Mouse (Mus musculus) thymus, postnatal 25 days (tissue): ENCODE measurements around the gene Cox4i1.
A peak's percentile ranks its signal among the peaks of the same experiment; 100 is the strongest.

ENCODE experiments used
- DNase-seq: peaks from one replicate; pipeline ENCODE4 v3.0.0; 2022

Cox4i1 gene

DNA sequence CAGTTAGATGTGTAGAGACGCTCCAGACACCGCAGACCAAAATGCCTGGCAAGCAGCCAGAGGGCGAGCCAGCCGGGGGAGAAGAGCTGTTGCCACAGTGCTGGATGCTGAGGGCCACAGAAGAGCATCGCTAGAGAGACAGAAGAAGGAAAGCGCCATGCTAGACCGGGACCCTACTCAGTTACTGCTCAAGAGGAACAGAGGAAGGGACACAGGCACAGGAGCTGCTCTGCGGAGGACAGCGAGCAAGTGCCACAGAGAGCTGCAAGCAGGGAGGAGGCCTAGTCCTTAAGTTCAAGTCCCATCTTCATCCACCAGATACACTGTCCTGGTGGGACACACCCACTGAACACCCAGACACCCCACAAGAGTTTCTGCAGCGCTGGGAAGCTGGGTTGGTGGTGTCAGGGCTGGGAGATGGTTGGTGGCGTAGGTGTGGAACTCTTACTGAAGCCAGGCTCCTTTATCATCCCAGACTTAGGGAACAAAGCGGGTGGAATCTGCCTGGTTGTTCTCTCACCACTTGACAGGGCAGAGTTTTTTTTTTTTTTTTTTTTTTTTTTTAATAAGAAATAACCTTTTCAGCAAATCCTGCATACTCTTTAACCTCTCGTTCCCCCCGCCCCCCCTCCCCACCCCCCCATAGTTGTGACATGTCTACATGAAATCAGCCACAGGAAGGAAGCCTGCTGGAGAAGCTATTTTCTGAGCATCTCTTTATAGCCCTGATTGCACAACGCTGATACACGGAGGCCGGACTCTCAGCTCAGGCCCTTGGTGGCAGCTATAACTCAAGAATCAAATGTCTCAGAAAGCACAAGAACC lies 29.3 kb downstream of the Cox4i1 start:
- peak; percentile 82 for DNase-seq

DNA sequence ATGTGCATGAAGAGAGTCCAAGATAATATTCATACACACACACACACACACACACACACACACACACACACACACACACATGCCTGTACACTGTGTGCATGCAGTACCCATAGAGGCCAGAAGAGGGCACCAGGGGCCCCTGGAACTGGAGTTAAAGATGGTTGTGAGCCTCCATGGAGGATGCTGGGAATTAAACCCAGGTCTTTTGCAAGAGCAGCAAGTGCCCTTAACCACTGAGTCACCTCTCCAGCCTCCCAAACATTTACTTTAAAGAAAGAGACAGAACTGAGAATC lies 29.9 kb downstream of the Cox4i1 start:
- peak; percentile 38 for DNase-seq

DNA sequence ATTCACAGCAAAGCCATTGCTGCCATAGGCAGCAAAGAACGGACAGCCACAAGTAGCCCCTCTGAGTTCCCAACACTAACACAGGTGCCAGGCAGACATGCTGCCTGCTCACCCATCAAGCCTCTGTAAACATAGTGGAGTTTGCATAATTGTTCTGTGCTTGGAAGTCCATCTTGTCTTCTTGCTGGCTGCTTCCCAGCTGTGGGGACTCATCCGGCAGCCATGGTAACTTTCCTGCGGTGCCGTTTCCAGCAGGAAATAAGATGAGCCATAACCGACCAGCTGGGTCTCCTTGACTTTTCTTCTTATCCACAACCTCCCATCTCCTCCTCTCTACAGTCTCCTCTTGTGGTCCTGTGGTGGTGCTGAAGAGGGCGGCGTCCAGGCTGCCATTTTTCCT lies 30.4 kb downstream of the Cox4i1 start:
- DNase-seq = no peak

DNA sequence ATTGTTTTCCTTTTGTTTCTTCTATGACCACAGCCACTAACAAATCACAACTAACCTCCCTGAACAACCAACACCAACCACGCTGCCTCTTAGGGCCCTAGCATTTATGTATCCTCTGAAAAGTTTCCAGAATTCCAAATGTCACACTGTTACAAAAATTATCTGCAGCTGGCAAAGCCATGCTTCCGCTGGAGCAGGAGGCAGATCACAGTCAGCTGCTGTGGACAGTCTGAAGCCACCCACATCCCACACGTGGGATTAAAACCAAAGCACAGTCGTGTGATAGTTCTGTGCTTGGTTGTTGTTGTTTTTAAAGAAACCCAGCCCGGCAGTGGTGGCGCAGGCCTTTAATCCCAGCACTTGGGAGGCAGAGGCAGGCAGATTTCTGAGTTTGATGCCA lies 31.1 kb downstream of the Cox4i1 start:
- DNase-seq = no peak

DNA sequence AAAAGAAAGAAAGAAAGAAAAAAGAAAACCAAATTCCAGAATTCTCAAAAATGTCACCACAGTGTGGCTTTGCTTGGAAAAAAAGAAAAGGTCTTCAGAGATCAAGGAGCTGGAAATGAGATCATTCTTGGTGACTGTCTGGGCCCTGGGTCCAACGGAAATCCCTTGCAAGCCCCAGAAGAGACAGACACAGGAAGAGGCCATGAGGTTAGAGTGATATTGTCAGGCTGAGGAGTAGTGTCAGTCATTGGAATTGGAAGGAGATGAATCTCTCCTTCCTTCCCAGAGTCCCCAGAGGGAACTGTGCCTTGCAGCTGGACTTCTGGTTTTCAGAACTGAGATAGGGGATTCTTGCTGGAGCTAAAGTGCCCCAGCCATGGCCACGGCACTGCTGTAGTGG lies 31.5 kb downstream of the Cox4i1 start:
- DNase-seq = no peak

DNA sequence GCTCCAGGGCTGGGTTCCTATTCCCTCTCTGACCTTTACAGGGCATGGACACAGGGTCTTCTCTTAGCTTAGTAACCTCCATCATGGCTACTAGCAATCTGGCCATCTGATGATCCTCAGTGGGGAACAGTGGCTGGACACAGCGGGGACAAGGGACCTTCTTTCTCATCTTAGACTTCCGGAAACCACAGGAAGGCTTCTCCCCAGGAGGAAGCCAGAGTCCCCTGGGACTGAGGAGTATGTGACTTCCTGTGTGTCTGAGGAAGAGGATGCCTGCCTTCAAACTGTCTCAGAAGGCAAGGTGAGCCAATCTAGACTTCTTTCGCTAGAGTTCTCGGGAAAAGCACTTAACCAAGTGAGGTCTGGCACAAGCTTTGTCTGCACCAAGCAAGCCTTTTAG lies 32.0 kb downstream of the Cox4i1 start:
- DNase-seq = no peak

DNA sequence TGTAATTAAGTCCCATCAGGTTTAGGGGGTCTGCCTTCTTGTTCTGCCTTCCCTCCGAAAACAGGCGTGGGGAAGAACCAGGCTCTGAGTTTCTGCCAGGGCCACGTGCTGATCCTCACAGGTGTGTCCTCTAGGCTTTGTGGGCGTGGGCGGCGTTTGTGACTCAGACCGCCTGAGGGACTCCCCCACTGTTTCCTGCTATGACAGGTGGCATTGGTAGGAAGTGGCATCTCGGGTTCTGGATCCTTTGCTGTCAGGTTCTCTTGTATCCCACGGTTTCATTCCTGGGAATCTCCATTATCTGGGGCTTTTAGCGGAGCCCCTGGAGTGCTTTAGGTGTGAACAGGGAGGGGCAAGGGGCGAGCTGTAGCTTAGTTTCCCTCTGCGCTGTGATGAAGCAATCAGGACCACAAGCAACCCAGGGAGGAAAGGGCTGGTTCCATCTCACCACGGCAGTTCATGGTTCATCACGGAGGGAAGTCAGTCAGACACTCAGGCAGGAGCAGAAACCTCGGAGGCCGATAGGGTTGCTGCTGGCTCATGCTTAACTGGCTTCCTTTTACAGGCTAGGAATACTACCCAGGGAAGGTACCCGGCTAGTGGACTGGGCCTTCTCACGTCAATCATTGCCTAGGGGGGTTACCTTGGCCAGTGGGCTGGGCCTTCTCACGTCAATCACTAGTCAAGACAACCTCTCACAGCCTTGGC lies 33.9 kb downstream of the Cox4i1 start:
- peak; percentile 84 for DNase-seq

- no peak for DNase-seq
These were observed 36.2 kb downstream of the Cox4i1 start for GRCm38 (mm10) chr8:120704203-120704602.

DNA sequence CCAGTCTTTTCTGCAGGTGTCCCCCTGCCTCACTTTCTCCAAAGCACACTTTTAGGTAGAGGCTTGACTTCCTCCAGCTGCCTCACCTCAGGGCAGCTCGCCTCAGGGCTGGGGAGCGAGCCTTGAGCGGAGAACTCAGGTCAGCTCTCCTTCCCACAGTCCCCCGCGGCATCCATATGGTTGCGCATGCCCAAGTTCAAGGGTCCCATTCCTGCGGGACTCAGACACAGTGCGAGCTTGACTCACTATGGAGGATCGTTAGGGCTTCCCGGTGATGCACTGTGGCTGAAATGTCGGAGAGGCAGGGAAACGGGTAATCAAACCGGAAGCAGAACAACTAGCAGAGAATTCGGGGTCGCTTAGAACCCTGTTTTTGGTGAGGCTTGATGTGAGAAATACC lies 37.1 kb downstream of the Cox4i1 start:
- DNase-seq = no peak

DNA sequence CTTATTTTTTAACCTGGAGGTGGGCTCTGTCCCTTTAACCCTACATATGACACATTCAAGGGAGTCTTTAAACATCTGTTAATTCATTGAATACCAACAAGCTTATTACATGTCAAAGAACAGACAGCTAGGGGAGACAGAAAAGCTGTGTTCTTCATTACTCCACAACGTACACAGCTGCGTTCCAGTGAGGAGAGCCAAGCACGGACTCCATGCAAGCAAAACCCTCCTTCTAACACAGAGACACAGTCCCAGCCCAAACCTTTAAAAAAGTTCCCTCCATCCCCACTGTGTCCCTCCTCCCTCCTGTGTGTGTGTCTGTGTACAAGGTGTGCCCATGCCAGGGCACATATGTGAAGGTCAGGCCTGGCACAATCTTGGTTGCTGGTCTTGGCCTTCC lies 38.2 kb downstream of the Cox4i1 start:
- no peak for DNase-seq

- no peak for DNase-seq
These were observed 41.2 kb downstream of the Cox4i1 start for GRCm38 (mm10) chr8:120709176-120709575.

- no peak for DNase-seq
These were observed 47.2 kb downstream of the Cox4i1 start for GRCm38 (mm10) chr8:120715200-120715599.

- DNase-seq = no peak
These were observed 48.1 kb downstream of the Cox4i1 start for GRCm38 (mm10) chr8:120715996-120716680.

DNA sequence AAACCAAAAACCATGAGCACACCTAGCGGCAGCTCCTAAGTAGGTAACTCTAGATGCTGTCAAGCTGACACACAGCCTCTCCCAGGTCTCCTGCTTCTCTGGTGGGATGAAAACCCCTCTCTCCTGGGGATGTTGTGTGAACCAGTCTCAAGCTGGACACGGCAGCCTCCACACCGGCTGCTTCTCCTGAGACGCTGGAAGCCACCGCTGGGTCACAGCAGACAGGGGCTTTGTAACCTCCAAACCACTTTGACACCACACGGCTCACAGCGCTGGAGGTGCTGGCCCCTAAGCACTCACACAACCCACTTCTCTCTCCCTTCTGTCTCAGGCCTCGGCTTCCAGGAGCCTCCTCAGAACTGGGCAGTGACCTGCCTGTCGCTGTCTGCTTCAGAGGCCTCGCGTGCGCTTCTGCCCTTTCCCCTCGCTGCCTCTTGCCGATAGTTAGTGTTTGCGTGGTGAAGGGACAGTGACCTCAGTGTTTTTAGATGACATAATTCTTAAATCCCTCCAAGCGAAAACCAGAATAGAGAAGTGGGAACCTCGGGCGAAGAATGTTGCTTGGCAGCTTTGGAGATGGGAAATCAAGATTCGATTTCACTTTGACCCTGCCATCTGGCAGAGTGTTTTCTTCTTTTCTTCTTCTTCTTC lies 51.7 kb downstream of the Cox4i1 start:
- DNase-seq = no peak

- no peak for DNase-seq
These were observed 55.0 kb downstream of the Cox4i1 start for GRCm38 (mm10) chr8:120723025-120723424.
